Mouse (Mus musculus) lung, postnatal 0 days (tissue): ENCODE data around the gene Dscam.

Experiments used
- CTCF ChIP-seq: IDR thresholded peaks from 2 replicates; pipeline ENCODE4 v1.5.1; 2016; ENCODE audit warnings: antibody characterized with exemption, mild to moderate bottlenecking
- EP300 ChIP-seq: IDR thresholded peaks from 2 replicates; pipeline ENCODE4 v1.6.1; 2016; ENCODE audit warnings: antibody characterized with exemption, mild to moderate bottlenecking, control low read depth

DNA sequence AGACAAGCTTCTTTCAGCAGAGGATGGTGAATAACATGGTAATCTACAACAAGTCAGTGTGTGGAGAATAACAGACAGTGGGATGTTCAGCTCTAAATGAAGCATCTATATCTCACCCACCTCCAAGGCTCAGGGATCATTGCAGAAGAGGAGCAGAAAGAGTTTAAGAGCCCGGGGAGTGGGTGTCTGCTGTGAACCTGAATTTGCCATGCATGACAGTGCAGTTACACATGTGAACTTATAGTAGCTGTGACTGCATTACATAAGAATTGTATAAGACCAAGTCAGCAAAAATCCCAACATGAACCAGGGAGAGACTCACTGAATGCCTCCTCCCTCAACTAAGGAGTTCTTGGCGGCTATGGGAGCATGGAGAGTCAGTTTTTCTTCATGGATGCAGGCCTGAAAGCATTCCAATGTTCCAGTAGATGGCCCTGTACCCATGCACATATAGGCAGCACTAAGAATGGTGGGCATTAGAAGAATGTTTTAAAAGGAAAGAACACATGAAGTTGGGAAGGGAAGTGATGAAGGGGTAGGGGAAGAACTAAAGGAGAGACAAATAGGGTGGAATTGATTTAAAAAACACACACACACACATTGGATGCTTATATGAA, 417.3 kb downstream of the Dscam start:
- TF ChIP-seq CTCF, result peak; percentile 26; the same call in 1 of the 2 replicates
- TF ChIP-seq EP300, result no peak
